Mouse (Mus musculus): ENCODE measurements at regions not wholly inside any gene's neighbourhood (a gene's known extent, or its start where the extent isn't known, plus 50 kb on each side); places are given as distances from the start of the nearest gene placed in this dataset.

- peak; percentile 40 for DNase-seq (ENCODE audit: low spot score)
These were observed 76.7 kb upstream of the Slitrk3 start for GRCm38 (mm10) chr3:73134316-73134715.

- DNase-seq (ENCODE audit: low spot score), result no peak
These were observed 67.5 kb upstream of the Slitrk3 start for GRCm38 (mm10) chr3:73125143-73125542.

GRCm38 (mm10) chr3:73109102-73109501 is 51.5 kb upstream of the Slitrk3 start:
- DNase-seq (ENCODE audit: low spot score), result no peak

Measured in ovary, postnatal 36 days (tissue).